ENCODE assay signal across 9 mouse cellular contexts in genomic region chr6:133984666-133985355, GRCm38 (mm10). TPM values are rescaled to one million over a fixed set of nuclear protein-coding genes. Genes with fewer than 3 reads are reported as not detected.
DNase-seq lines count a peak whose midpoint lies in the region; ATAC-seq and TF ChIP-seq lines count a peak whose summit lies in the region.
"Had no signal": no experiment of that assay in that cellular context is flagged by ENCODE, and none has a peak within 500 bp of the region (broad histone marks: within the 10 kb centered on the region; RNA-seq: fewer than 3 reads in every experiment).

No protein-coding gene starts in this region.

- intact Hi-C loops in heart, adult 2 months (cut with DNase I): no loop called here
- intact Hi-C loops in heart, postnatal 25 days (cut with DNase I): no loop called here

- H3K27me3 ChIP-seq in heart, adult 2 months (ENCODE audit: control insufficient read depth, insufficient read depth, low read length): 0 out of 2 replicates have a peak, but pooled peaks cover 2% of the 10 kb centered on the region
- no peaks in the 10 kb centered on the region for H3K27me3 ChIP-seq in hindbrain, postnatal 0 days (ENCODE audit: insufficient read depth, low read length)
- H3K27me3 ChIP-seq in midbrain, embryonic 12.5 days: no peaks in the 10 kb centered on the region

- no peak overlapping the region for H3K4me3 ChIP-seq in heart, adult 2 months
- no peak overlapping the region for H3K4me3 ChIP-seq in hindbrain, postnatal 0 days (ENCODE audit: low read length)
- H3K4me3 ChIP-seq in midbrain, embryonic 12.5 days: no peak overlapping the region
- H3K4me3 ChIP-seq: myocyte had no signal

- no peak for TF ChIP-seq EP300 in heart, adult 2 months (IDR thresholded peaks at IDR 0.05; ENCODE audit: insufficient read depth, low read depth, low read length)

- no peak overlapping the region for H3K27ac ChIP-seq in heart, adult 2 months
- H3K27ac ChIP-seq in hindbrain, postnatal 0 days: no peak overlapping the region
- peak overlapping the region; percentile 17; the same call in 1 of the 2 replicates for H3K27ac ChIP-seq in midbrain, embryonic 12.5 days (replicated peaks)

- 21% methylated on average over 16 of the region's 16 CpGs for WGBS in heart, adult 2 months
- 27% methylated on average over 16 of the region's 16 CpGs for WGBS in hindbrain, postnatal 0 days
- 25% methylated on average over 16 of the region's 16 CpGs for WGBS in midbrain, embryonic 12.5 days

- DNase-seq in heart, adult 2 months: peak; percentile 16 to 21
- DNase-seq in heart, postnatal 25 days (ENCODE audit: low spot score): no peak
- DNase-seq in fibroblast of lung, adult 2 months (ENCODE audit: low read depth): peak; percentile 9
- peak; percentile 1 for DNase-seq in hindbrain, postnatal 0 days (ENCODE audit: low spot score)
- DNase-seq in left cerebral cortex, adult 8-10 months (ENCODE audit: low spot score in 2 of 2): no peak
- no peak for DNase-seq in c-Kit-positive CD71-positive TER-119-positive erythroid progenitor cells, embryonic 14.5 days (ENCODE audit: low spot score)
- DNase-seq in layer of hippocampus, postnatal 14 days (ENCODE audit: low spot score in 2 of 2): no peak

- 0 out of 2 replicates have a peak, but pooled peaks have one; percentile 49 for ATAC-seq in hindbrain, postnatal 0 days
- ATAC-seq in midbrain, embryonic 12.5 days (ENCODE audit: low FRiP score, low read depth): peak; percentile 73

- no peak for TF ChIP-seq CTCF in heart, adult 2 months (IDR thresholded peaks at IDR 0.05)
- no peak for TF ChIP-seq CTCF in hindbrain, postnatal 0 days (IDR thresholded peaks at IDR 0.05; ENCODE audit: low read depth)

- no peaks in the 10 kb centered on the region for H3K36me3 ChIP-seq in heart, adult 2 months (ENCODE audit: control insufficient read depth, insufficient read depth, low read length)
- H3K36me3 ChIP-seq in hindbrain, postnatal 0 days (ENCODE audit: insufficient read depth, low read length): no peaks in the 10 kb centered on the region
- H3K36me3 ChIP-seq in midbrain, embryonic 12.5 days: no peaks in the 10 kb centered on the region

- TF ChIP-seq POLR2A in heart, adult 2 months (IDR thresholded peaks at IDR 0.05; ENCODE audit: insufficient read depth, low read depth, low read length): no peak

- H3K4me2 ChIP-seq in hindbrain, postnatal 0 days (ENCODE audit: low read depth, low read length): peak overlapping the region; percentile 35
- H3K4me2 ChIP-seq in midbrain, embryonic 12.5 days (replicated peaks): peak overlapping the region; percentile 25

- no peaks in the 10 kb centered on the region for H3K9me3 ChIP-seq in hindbrain, postnatal 0 days (ENCODE audit: low read length)
- no peaks in the 10 kb centered on the region for H3K9me3 ChIP-seq in midbrain, embryonic 12.5 days

- peaks cover 2% of the 10 kb centered on the region; the same call in 1 of the 2 replicates for H3K4me1 ChIP-seq in heart, adult 2 months (ENCODE audit: control insufficient read depth, insufficient read depth, low read length)
- H3K4me1 ChIP-seq in hindbrain, postnatal 0 days (ENCODE audit: insufficient read depth, low read length): no peaks in the 10 kb centered on the region
- H3K4me1 ChIP-seq in midbrain, embryonic 12.5 days: peaks cover 18% of the 10 kb centered on the region; the same call in 1 of the 2 replicates

- H3K9ac ChIP-seq in heart, adult 2 months (ENCODE audit: low read depth, low read length): no peak overlapping the region
- no peak overlapping the region for H3K9ac ChIP-seq in hindbrain, postnatal 0 days (replicated peaks; ENCODE audit: low read length)
- H3K9ac ChIP-seq in midbrain, embryonic 12.5 days (replicated peaks): no peak overlapping the region

- H3K79me2 ChIP-seq in heart, adult 2 months (replicated peaks; ENCODE audit: control insufficient read depth, insufficient read depth, low read length): no peaks in the 10 kb centered on the region

RNA-seq across cellular contexts. Expression of gene Etv6, which starts 50.7 kb away (rescaled TPM):
- 10 to 100 TPM; 11.4 to 14.0 TPM for total RNA-seq in heart, adult 2 months (2021)
- polyA plus RNA-seq in heart, adult 2 months (2012; rRNA removed): 9.8 and 12.7 TPM in 2 replicates
- total RNA-seq in heart, postnatal 25 days (2021): 10 to 100 TPM; 11.4 to 13.0 TPM
- total RNA-seq in hindbrain, postnatal 0 days (2014; rRNA removed): 7.5 and 9.1 TPM in 2 replicates
- polyA plus RNA-seq in hindbrain, postnatal 0 days (2015; fragmentation: Nextera tagmentation; extraction: Ambion mirVana): 3.6 and 4.0 TPM in 2 replicates
- polyA plus RNA-seq in midbrain, embryonic 12.5 days (2016; fragmentation: Nextera tagmentation; extraction: Ambion mirVana): 13.5 and 13.9 TPM in 2 replicates
- total RNA-seq in left cerebral cortex, adult 8-10 months (2022): 10 to 100 TPM; 13.3 to 16.1 (median 15.1) TPM
- 10 to 100 TPM; 11.4 to 11.8 TPM for total RNA-seq in layer of hippocampus, postnatal 14 days (2021)

Comparison
In these comparisons a context has a peak if more than half of its experiments do, and no peak if none do; other contexts are left out.
1. DNase-seq: peak in heart, adult 2 months (2 of 2), fibroblast of lung, adult 2 months (single experiment) and hindbrain, postnatal 0 days (single experiment); none in heart, postnatal 25 days (single experiment), left cerebral cortex, adult 8-10 months (0 of 2), c-Kit-positive CD71-positive TER-119-positive erythroid progenitor cells, embryonic 14.5 days (single experiment) and layer of hippocampus, postnatal 14 days (0 of 2).